Mouse (Mus musculus): ENCODE results near the gene Arhgdia.

GRCm38 (mm10) chr11:120579316-120580107 lies 1.9 kb downstream of the Arhgdia start:
- TF ChIP-seq POLR2A (IDR thresholded peaks at IDR 0.05; ENCODE audit: extremely low read depth, insufficient read depth, low read length): 0 out of 2 replicates have a peak, but pooled peaks have one; percentile 29
- TF ChIP-seq CTCF (IDR thresholded peaks at IDR 0.05; ENCODE audit: low read depth, low read length): peak; percentile 82
